In genomic region chr14:93817591-93817990, GRCm38 (mm10) we compare ENCODE assay signal across 18 mouse cellular contexts.
DNase-seq lines count a peak whose midpoint lies in the region; ATAC-seq lines count a peak whose summit lies in the region.
"Had no signal": no experiment of that assay in that cellular context is flagged by ENCODE, and none has a peak within 500 bp of the region (broad histone marks: within the 10 kb centered on the region; RNA-seq: fewer than 3 reads in every experiment).

No protein-coding gene starts in this region.

- H3K27me3 ChIP-seq in forebrain, embryonic 15.5 days = no peaks in the 10 kb centered on the region
- no peaks in the 10 kb centered on the region for H3K27me3 ChIP-seq in forebrain, embryonic 16.5 days (replicated peaks; ENCODE audit: control insufficient read depth, insufficient read depth, low read length)
- H3K27me3 ChIP-seq: embryonic facial prominence, embryonic 13.5 days; heart, embryonic 12.5 days; hindbrain, embryonic 15.5 days; neural tube, embryonic 15.5 days had no signal

- WGBS in forebrain, embryonic 15.5 days = 12% methylated on average over 4 of the region's 4 CpGs
- WGBS in forebrain, embryonic 16.5 days = 6% methylated on average over 4 of the region's 4 CpGs

- no peak overlapping the region for H3K4me3 ChIP-seq in forebrain, embryonic 15.5 days
- no peak overlapping the region for H3K4me3 ChIP-seq in forebrain, embryonic 16.5 days (replicated peaks; ENCODE audit: low read length)
- H3K4me3 ChIP-seq: embryonic facial prominence, embryonic 13.5 days; gastrocnemius, adult 2 months; heart, embryonic 12.5 days; hindbrain, embryonic 15.5 days; neural tube, embryonic 15.5 days had no signal

- no peak for ATAC-seq in forebrain, embryonic 15.5 days (replicated peaks)
- ATAC-seq in forebrain, embryonic 16.5 days = no peak
- ATAC-seq: intestine, postnatal 0 days had no signal

- no peak overlapping the region for H3K9ac ChIP-seq in forebrain, embryonic 15.5 days (replicated peaks)
- no peak overlapping the region for H3K9ac ChIP-seq in forebrain, embryonic 16.5 days (replicated peaks; ENCODE audit: low read depth, low read length)
- H3K9ac ChIP-seq: embryonic facial prominence, embryonic 13.5 days; heart, embryonic 12.5 days; hindbrain, embryonic 15.5 days; liver, embryonic 14.5 days; neural tube, embryonic 15.5 days had no signal

- H3K4me1 ChIP-seq in forebrain, embryonic 15.5 days = peaks cover 8% of the 10 kb centered on the region
- peaks cover 3% of the 10 kb centered on the region for H3K4me1 ChIP-seq in forebrain, embryonic 16.5 days (replicated peaks; ENCODE audit: control insufficient read depth, insufficient read depth, low read length)
- H3K4me1 ChIP-seq: embryonic facial prominence, embryonic 13.5 days; heart, embryonic 12.5 days; hindbrain, embryonic 15.5 days; neural tube, embryonic 15.5 days had no signal

- DNase-seq in adrenal gland, postnatal 10 days = peak; percentile 19
- no peak for DNase-seq in adrenal gland, adult 2 months
- peak; percentile 5 for DNase-seq in left cerebral cortex, postnatal 4 days
- no peak for DNase-seq in left cerebral cortex, postnatal 25 days (ENCODE audit: low spot score in 2 of 2)
- DNase-seq in brain, adult 2 months (ENCODE audit: low read depth, low spot score) = peak; percentile 60
- DNase-seq in spleen, postnatal 10 days (ENCODE audit: low spot score in 2 of 2) = no peak
- DNase-seq: adrenal gland, postnatal 14 days; gastrocnemius, adult 2 months; kidney, postnatal 36 days; thymus, postnatal 4 days had no signal

- H3K9me3 ChIP-seq in forebrain, embryonic 15.5 days = no peaks in the 10 kb centered on the region
- no peaks in the 10 kb centered on the region for H3K9me3 ChIP-seq in forebrain, embryonic 16.5 days (ENCODE audit: control insufficient read depth, low read length)
- H3K9me3 ChIP-seq: embryonic facial prominence, embryonic 13.5 days; heart, embryonic 12.5 days; hindbrain, embryonic 15.5 days; neural tube, embryonic 15.5 days had no signal

- peak overlapping the region; percentile 34 for H3K27ac ChIP-seq in forebrain, embryonic 15.5 days (replicated peaks)
- no peak overlapping the region for H3K27ac ChIP-seq in forebrain, embryonic 16.5 days (ENCODE audit: low read length)
- H3K27ac ChIP-seq: embryonic facial prominence, embryonic 13.5 days; gastrocnemius, adult 2 months; hindbrain, embryonic 15.5 days; liver, embryonic 14.5 days; neural tube, embryonic 15.5 days had no signal

- H3K4me2 ChIP-seq in forebrain, embryonic 15.5 days (replicated peaks) = no peak overlapping the region
- H3K4me2 ChIP-seq in forebrain, embryonic 16.5 days (ENCODE audit: low read length) = no peak overlapping the region
- H3K4me2 ChIP-seq: embryonic facial prominence, embryonic 13.5 days; heart, embryonic 12.5 days; hindbrain, embryonic 15.5 days; neural tube, embryonic 15.5 days had no signal

- no peaks in the 10 kb centered on the region for H3K36me3 ChIP-seq in forebrain, embryonic 15.5 days
- H3K36me3 ChIP-seq in forebrain, embryonic 16.5 days (ENCODE audit: control insufficient read depth, insufficient read depth) = no peaks in the 10 kb centered on the region
- H3K36me3 ChIP-seq: embryonic facial prominence, embryonic 13.5 days; heart, embryonic 12.5 days; hindbrain, embryonic 15.5 days; neural tube, embryonic 15.5 days had no signal

- intact Hi-C loops in left cerebral cortex, postnatal 4 days (cut with DNase I) = no loop called here
- intact Hi-C loops in left cerebral cortex, postnatal 25 days (cut with DNase I) = loop anchor here (5.0 to 10.0 kb wide), 2 partner anchors 100 to 193 kb away; no protein-coding TSS in a partner anchor

Comparison
In these comparisons a context has a peak if more than half of its experiments do, and no peak if none do; other contexts are left out.
1. DNase-seq: peak in adrenal gland, postnatal 10 days (single experiment), left cerebral cortex, postnatal 4 days (single experiment) and brain, adult 2 months (single experiment); none in adrenal gland, adult 2 months (single experiment), left cerebral cortex, postnatal 25 days (0 of 2) and spleen, postnatal 10 days (0 of 2).